Mouse (Mus musculus) small intestine, adult 2 months (tissue): ENCODE data around the gene Cep63. TPM values are rescaled to one million over a fixed set of nuclear protein-coding genes. Genes with fewer than 3 reads are reported as not detected.

Experiments used
- H3K27ac ChIP-seq: fragments of 200-500 bp; 2 replicates; pipeline ENCODE4 v1.5.1; 2012; ENCODE audit warnings: low read depth, low read length, control low read depth, inconsistent platforms; ENCODE audit not compliant: insufficient read depth
- H3K27me3 ChIP-seq: fragments of 200-500 bp; 2 replicates; pipeline ENCODE4 v1.6.1; 2012; ENCODE audit warnings: mild to moderate bottlenecking, moderate library complexity, low read length, inconsistent platforms; ENCODE audit not compliant: control insufficient read depth, insufficient read depth
- H3K36me3 ChIP-seq: fragments of 200-500 bp; 2 replicates; pipeline ENCODE4 v1.6.1; 2012; ENCODE audit warnings: mild to moderate bottlenecking, low read length, control low read depth, inconsistent platforms; ENCODE audit not compliant: control insufficient read depth, insufficient read depth
- H3K4me1 ChIP-seq: fragments of 200-500 bp; 2 replicates; pipeline ENCODE4 v1.6.1; 2012; ENCODE audit warnings: low read length, inconsistent platforms, mixed read lengths; ENCODE audit not compliant: control insufficient read depth, insufficient read depth, insufficient read length
- H3K4me3 ChIP-seq: fragments of 200-500 bp; 2 replicates; pipeline ENCODE4 v1.5.1; 2012; ENCODE audit warnings: low read depth, mild to moderate bottlenecking, control low read depth, inconsistent platforms, low read length, moderate library complexity
- CTCF ChIP-seq: fragments of 200-500 bp; IDR thresholded peaks from 2 replicates; pipeline ENCODE4 v1.5.1; 2012; ENCODE audit warnings: low read depth, mild to moderate bottlenecking, control low read depth, inconsistent platforms, low read length, moderate library complexity, mixed read lengths; ENCODE audit not compliant: insufficient replicate concordance, insufficient read length; ENCODE audit errors: extremely low read depth
- POLR2A ChIP-seq: fragments of 200-500 bp; IDR thresholded peaks from 2 replicates; pipeline ENCODE4 v1.6.1; 2012; ENCODE audit warnings: low read depth, mild to moderate bottlenecking, control low read depth, inconsistent platforms, low read length, moderate library complexity
- WGBS: fragments of 180-500 bp; shearing (Covaris S2); methylation state at CpG from one replicate; pipeline ENCODE4 v1.1.7; 2018; 5-methylcytosine and 5-hydroxymethylcytosine counted together
- polyA plus RNA-seq: library from polyadenylated mRNA; depleted of rRNA; stranded (reverse); fragments of >200 nt; gene quantifications from 2 replicates; pipeline ENCODE4 v1.2.3, GENCODE M21; 2012

Gene Cep63
- polyA plus RNA-seq, 1 experiment: 1.3 TPM

DNA sequence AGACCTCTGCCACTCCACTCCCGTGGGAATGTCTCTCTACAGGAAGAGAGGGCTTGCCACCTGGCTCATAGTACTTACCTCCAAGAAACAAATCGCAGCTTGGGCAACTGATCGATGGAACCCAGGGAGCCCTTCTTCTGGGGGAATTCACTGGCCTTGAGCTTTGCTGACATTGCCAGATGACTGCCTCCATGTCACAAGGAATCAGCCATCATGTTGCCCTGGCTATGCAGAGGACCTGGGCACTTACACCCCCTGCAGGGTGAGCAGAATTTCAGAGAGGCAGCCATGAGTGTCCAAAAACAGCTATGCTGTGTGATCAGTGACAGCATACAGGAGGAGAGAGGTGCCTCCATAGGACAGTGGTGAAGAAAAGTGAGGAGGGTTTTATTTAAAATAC, 72.6 kb downstream of the Cep63 start:
- TF ChIP-seq POLR2A (no peak), CTCF (no peak)
- Histone ChIP-seq H3K27ac (no peak overlapping the region), H3K36me3 (no peaks in the 10 kb centered on the region), H3K27me3 (no peaks in the 10 kb centered on the region), H3K4me3 (no peak overlapping the region), H3K4me1 (peaks cover 9% of the 10 kb centered on the region; the same call in 1 of the 2 replicates)
- 73% methylated on average over 3 of the region's 3 CpGs for WGBS

DNA sequence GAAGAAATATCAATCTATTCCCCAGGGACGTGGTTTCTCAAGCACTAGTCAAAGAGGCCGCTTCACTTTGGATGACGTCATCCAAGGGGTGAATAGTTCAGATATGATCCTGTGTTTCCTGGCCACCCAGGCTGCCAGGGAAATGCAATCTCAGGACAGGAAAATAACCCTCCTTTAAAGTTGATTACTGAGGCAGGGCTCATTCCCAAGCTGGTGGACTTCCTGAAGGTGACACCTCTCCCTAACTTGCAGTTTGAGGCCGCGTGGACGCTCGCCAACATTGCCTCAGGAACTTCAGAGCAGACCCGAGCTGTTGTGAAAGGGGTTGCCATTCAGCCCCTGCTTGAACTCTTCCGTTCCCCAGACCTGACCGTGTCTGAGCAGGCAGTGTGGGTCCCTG, 74.6 kb downstream of the Cep63 start:
- Histone ChIP-seq H3K27ac (no peak overlapping the region), H3K4me3 (no peak overlapping the region), H3K4me1 (peaks cover 9% of the 10 kb centered on the region; the same call in 1 of the 2 replicates), H3K27me3 (no peaks in the 10 kb centered on the region), H3K36me3 (no peaks in the 10 kb centered on the region)
- 47% methylated on average over 10 of the region's 10 CpGs for WGBS
- TF ChIP-seq CTCF (no peak), POLR2A (no peak)

DNA sequence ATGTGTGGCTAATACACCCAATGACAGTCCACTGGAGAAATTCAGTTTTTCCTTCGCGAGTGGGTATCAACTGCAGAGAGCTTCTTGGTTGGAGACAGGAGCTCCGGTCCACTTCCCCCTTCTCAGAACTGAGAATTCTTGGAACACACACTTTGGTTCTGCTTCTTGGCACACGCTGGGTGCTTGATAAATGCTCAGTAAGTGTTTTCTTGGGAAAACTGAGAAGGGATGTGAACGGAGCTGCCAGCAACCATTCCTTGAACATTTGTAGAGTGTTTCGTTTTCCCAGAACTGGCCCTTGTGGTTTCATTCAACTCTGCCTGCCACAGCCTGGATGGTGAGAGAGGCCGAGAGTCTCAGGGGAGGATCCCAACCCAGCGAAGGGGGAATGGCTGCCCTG, 77.1 kb downstream of the Cep63 start:
- H3K27ac ChIP-seq: no peak overlapping the region
- WGBS: 65% methylated on average over 8 of the region's 8 CpGs
- TF ChIP-seq POLR2A (no peak), CTCF (no peak)

DNA sequence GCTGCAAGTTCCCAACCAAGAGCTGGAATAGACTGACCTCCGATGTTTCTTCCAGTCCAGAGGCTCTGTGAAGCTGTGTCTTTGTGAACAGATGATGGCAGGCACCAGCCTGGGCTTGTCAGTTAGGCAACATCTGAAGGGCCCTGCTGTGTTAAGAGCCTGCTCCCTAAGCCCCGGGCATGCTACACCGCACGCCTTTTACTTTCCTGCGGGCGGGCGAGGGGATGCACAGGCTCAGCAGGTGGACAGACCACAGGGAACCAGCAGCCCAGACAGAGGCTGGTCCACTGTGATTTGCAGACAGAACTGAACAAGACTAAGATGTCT, 79.3 kb downstream of the Cep63 start:
- peaks cover 13% of the 10 kb centered on the region for H3K4me1 ChIP-seq
- WGBS: 87% methylated on average over 7 of the region's 7 CpGs
- TF ChIP-seq CTCF: no peak
- TF ChIP-seq POLR2A: no peak
- no peaks in the 10 kb centered on the region for H3K36me3 ChIP-seq
- no peak overlapping the region for H3K4me3 ChIP-seq
- H3K27me3 ChIP-seq: peaks cover 5% of the 10 kb centered on the region; the same call in 1 of the 2 replicates
- H3K27ac ChIP-seq: no peak overlapping the region

More for the DNA sequence above, 77.1 kb downstream of the Cep63 start:
- peaks cover 3% of the 10 kb centered on the region; the same call in 1 of the 2 replicates for H3K27me3 ChIP-seq
- no peak overlapping the region for H3K4me3 ChIP-seq
- H3K4me1 ChIP-seq: peaks cover 12% of the 10 kb centered on the region
- H3K36me3 ChIP-seq: no peaks in the 10 kb centered on the region

GRCm38 (mm10) chr9:102546256-102547027, 79.9 kb downstream of the Cep63 start:
- Histone ChIP-seq H3K36me3 (no peaks in the 10 kb centered on the region), H3K27ac (no peak overlapping the region), H3K27me3 (peaks cover 5% of the 10 kb centered on the region; the same call in 1 of the 2 replicates), H3K4me3 (no peak overlapping the region), H3K4me1 (peaks cover 12% of the 10 kb centered on the region)
- WGBS: 76% methylated on average over 20 of the region's 20 CpGs
- TF ChIP-seq CTCF: no peak
- no peak for TF ChIP-seq POLR2A

- peaks cover 8% of the 10 kb centered on the region for H3K4me1 ChIP-seq
- no peak overlapping the region for H3K27ac ChIP-seq
- H3K4me3 ChIP-seq: no peak overlapping the region
- H3K27me3 ChIP-seq: peaks cover 5% of the 10 kb centered on the region; the same call in 1 of the 2 replicates
- WGBS: 48% methylated on average over 22 of the region's 22 CpGs
- H3K36me3 ChIP-seq: no peaks in the 10 kb centered on the region
- TF ChIP-seq POLR2A (no peak), CTCF (no peak)
These were observed 80.7 kb downstream of the Cep63 start for GRCm38 (mm10) chr9:102545406-102546255.
